Mouse (Mus musculus): ENCODE measurements around the gene Vmn2r111.
"Not testable (repeated sequence)": the region's sequence is repeated elsewhere in the genome, so short reads cannot be mapped to it uniquely, and the experiment has no call there.

Gene Vmn2r111

DNA sequence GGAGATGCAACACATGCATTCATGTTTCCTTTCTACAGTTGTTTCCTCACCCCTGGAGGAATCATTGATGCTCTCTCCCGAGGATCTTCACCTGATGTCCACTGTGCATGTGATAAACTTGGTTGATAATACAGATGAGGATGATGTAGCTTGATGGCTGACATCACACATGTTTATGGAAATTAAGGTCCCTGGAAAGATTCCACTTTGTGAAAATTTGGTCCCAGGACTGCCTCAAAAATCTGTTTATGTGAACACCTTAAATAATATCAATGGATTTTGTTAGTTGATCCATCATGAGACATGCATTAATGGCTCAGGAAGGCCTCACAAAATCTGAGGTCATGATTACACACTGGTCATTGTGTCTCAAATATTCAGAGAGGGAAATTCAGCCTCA lies at the start of gene Vmn2r111:
Gene Vmn2r111, minus strand, starts transcription at position 101 of the 400 bp plus-strand sequence.
- ATAC-seq (ENCODE audit: insufficient number of reproducible peaks, low FRiP score, low TSS enrichment), result not testable (repeated sequence)

DNA sequence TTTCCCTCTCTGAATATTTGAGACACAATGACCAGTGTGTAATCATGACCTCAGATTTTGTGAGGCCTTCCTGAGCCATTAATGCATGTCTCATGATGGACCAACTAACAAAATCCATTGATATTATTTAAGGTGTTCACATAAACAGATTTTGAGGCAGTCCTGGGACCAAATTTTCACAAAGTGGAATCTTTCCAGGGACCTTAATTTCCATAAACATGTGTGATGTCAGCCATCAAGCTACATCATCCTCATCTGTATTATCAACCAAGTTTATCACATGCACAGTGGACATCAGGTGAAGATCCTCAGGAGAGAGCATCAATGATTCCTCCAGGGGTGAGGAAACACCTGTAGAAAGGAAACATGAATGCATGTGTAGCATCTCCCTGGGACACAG lies 27.4 kb upstream of the Vmn2r111 start, which contains the start of gene Vmn2r112:
Gene Vmn2r112, plus strand, starts transcription at position 301 of the 400 bp plus-strand sequence.
- ATAC-seq (ENCODE audit: insufficient number of reproducible peaks, low FRiP score, low TSS enrichment), result not testable (repeated sequence)

DNA sequence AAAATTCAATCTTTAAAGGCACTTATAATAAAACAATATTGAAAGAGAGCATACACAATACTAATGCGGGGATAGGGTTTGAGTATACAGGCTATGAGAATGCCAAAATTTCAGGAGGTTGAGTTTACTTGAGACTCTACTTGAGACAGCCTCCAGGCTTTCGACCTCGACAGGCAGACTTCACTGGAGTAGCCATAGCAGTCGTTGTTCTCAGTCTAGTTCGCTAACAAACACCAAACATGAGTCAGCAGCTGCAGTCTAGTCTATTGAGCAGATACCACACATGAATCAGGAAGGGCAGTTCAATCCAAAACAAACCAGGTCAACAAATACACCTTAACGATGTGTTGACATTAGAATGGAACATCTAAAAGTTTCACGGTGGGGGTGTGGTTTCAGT lies 52.8 kb downstream of the Vmn2r111 start:
- not testable (repeated sequence) for ATAC-seq (ENCODE audit: insufficient number of reproducible peaks, low FRiP score, low TSS enrichment)

DNA sequence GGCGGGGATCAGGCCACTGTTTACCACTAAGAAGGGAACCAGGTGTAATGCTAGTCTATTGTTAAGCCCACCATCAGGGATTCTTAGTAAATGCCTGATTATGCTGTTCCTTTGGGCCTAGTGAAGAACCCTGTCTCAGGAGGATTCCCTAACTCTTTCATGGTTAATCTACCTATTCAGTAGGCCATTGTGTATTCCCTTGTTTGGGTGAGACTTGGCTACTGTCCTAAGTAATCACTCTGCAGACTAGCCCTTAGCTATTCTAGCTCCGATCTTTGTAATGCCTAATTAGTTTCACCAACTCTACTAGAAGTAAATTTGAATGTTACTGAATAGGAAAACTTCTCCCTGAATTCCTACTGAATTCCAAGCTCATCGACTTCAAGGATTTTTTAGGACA lies 53.2 kb downstream of the Vmn2r111 start:
- not testable (repeated sequence) for ATAC-seq (ENCODE audit: insufficient number of reproducible peaks, low FRiP score, low TSS enrichment)

DNA sequence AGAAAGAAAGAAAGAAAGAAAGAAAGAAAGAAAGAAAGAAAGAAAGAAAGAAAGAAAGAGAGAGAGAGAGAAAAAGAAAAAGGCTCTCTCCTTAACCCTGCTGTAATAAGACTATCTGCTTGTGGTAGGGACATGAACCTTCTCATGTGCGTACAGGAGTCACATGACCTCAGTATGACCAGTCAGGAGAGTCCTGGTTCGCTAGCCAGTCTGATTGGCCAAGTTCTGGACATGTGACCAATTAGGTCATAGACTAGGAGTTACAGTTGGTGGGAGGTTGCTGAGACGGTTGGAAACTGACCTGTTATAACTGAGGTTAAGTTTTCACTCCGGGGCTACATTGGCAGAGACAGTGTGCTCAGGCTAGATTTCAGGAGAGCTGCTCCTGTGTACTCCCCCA lies 76.2 kb downstream of the Vmn2r111 start:
- no peak for ATAC-seq (ENCODE audit: insufficient number of reproducible peaks, low FRiP score, low TSS enrichment)
